Mouse (Mus musculus) E14TG2a.4 (cell line): ENCODE measurements around the gene Musk.

Experiments used
- H3K27me3 ChIP-seq: 2 replicates; pipeline ENCODE4 v1.6.1; 2014; ENCODE audit warnings: low read length, control low read depth; ENCODE audit not compliant: insufficient read depth
- H3K36me3 ChIP-seq: 2 replicates; pipeline ENCODE4 v1.6.1; 2014; ENCODE audit warnings: low read length, control low read depth; ENCODE audit not compliant: insufficient read depth
- H3K4me1 ChIP-seq: replicated peaks from 2 replicates; pipeline ENCODE4 v1.6.1; 2014; ENCODE audit warnings: low read depth, low read length, control low read depth
- H3K4me3 ChIP-seq: replicated peaks from 2 replicates; pipeline ENCODE4 v1.5.1; 2014; ENCODE audit warnings: mild to moderate bottlenecking, low read length
- H3K9me3 ChIP-seq: 2 replicates; pipeline ENCODE4 v1.6.1; 2014; ENCODE audit warnings: low read length, control low read depth
- CTCF ChIP-seq: conservative IDR thresholded peaks from 2 replicates; pipeline ENCODE4 v1.5.1; 2014; ENCODE audit warnings: low read length
- NANOG ChIP-seq: IDR thresholded peaks from 2 replicates; pipeline ENCODE4 v1.6.1; 2014; ENCODE audit warnings: borderline replicate concordance, low read length, mixed read lengths
- POU5F1 ChIP-seq: IDR thresholded peaks from 2 replicates; pipeline ENCODE4 v1.6.1; 2014; ENCODE audit warnings: low read length, borderline replicate concordance

The Musk gene

GRCm38 (mm10) chr4:58271504-58272162 lies 14.1 kb upstream of the Musk start:
- no peak for TF ChIP-seq NANOG
- no peak for TF ChIP-seq POU5F1
- TF ChIP-seq CTCF: no peak
- H3K4me1 ChIP-seq: no peaks in the 10 kb centered on the region
- H3K36me3 ChIP-seq: no peaks in the 10 kb centered on the region
- H3K9me3 ChIP-seq: peaks cover 12% of the 10 kb centered on the region
- H3K4me3 ChIP-seq: no peak overlapping the region
- H3K27me3 ChIP-seq: no peaks in the 10 kb centered on the region

GRCm38 (mm10) chr4:58275261-58275895 lies 10.4 kb upstream of the Musk start:
- Histone ChIP-seq H3K9me3 (peaks cover 21% of the 10 kb centered on the region), H3K4me1 (no peaks in the 10 kb centered on the region), H3K36me3 (no peaks in the 10 kb centered on the region), H3K27me3 (no peaks in the 10 kb centered on the region), H3K4me3 (no peak overlapping the region)
- no peak for TF ChIP-seq CTCF
- no peak for TF ChIP-seq POU5F1
- no peak for TF ChIP-seq NANOG

- TF ChIP-seq NANOG: no peak
- TF ChIP-seq CTCF: no peak
These were observed 7.4 kb upstream of the Musk start for GRCm38 (mm10) chr4:58278368-58278767.

GRCm38 (mm10) chr4:58280121-58280520 lies 5.6 kb upstream of the Musk start:
- Histone ChIP-seq H3K9me3 (peaks cover 42% of the 10 kb centered on the region), H3K27me3 (no peaks in the 10 kb centered on the region), H3K36me3 (no peaks in the 10 kb centered on the region), H3K4me3 (no peak overlapping the region), H3K4me1 (no peaks in the 10 kb centered on the region)
- no peak for TF ChIP-seq NANOG
- TF ChIP-seq CTCF: no peak
- TF ChIP-seq POU5F1: no peak

More at GRCm38 (mm10) chr4:58278368-58278767, 7.4 kb upstream of the Musk start:
- Histone ChIP-seq H3K4me3 (no peak overlapping the region), H3K36me3 (no peaks in the 10 kb centered on the region), H3K4me1 (no peaks in the 10 kb centered on the region), H3K9me3 (peaks cover 40% of the 10 kb centered on the region), H3K27me3 (no peaks in the 10 kb centered on the region)

GRCm38 (mm10) chr4:58286368-58287090 lies 769 bp downstream of the Musk start:
- H3K27me3 ChIP-seq: no peaks in the 10 kb centered on the region
- no peaks in the 10 kb centered on the region for H3K4me1 ChIP-seq
- peaks cover 19% of the 10 kb centered on the region for H3K9me3 ChIP-seq
- TF ChIP-seq POU5F1 (no peak), NANOG (no peak), CTCF (no peak)
- H3K36me3 ChIP-seq: no peaks in the 10 kb centered on the region
- H3K4me3 ChIP-seq: no peak overlapping the region

- no peaks in the 10 kb centered on the region for H3K36me3 ChIP-seq
- H3K4me3 ChIP-seq: no peak overlapping the region
- no peaks in the 10 kb centered on the region for H3K27me3 ChIP-seq
- no peak for TF ChIP-seq POU5F1
- no peak for TF ChIP-seq CTCF
- TF ChIP-seq NANOG: no peak
- H3K9me3 ChIP-seq: peaks cover 8% of the 10 kb centered on the region; the same call in 1 of the 2 replicates
- H3K4me1 ChIP-seq: no peaks in the 10 kb centered on the region
These were observed 3.0 kb downstream of the Musk start for GRCm38 (mm10) chr4:58288753-58289152.

GRCm38 (mm10) chr4:58291828-58292227 lies 6.1 kb downstream of the Musk start:
- Histone ChIP-seq H3K9me3 (no peaks in the 10 kb centered on the region), H3K27me3 (no peaks in the 10 kb centered on the region), H3K4me1 (no peaks in the 10 kb centered on the region), H3K4me3 (no peak overlapping the region), H3K36me3 (no peaks in the 10 kb centered on the region)
- no peak for TF ChIP-seq CTCF
- no peak for TF ChIP-seq POU5F1
- no peak for TF ChIP-seq NANOG

- no peak for TF ChIP-seq POU5F1
- no peak for TF ChIP-seq NANOG
- no peak for TF ChIP-seq CTCF
- Histone ChIP-seq H3K4me1 (no peaks in the 10 kb centered on the region), H3K27me3 (no peaks in the 10 kb centered on the region), H3K36me3 (no peaks in the 10 kb centered on the region), H3K9me3 (no peaks in the 10 kb centered on the region), H3K4me3 (no peak overlapping the region)
These were observed 7.3 kb downstream of the Musk start for GRCm38 (mm10) chr4:58293099-58293498.

- Histone ChIP-seq H3K4me1 (no peaks in the 10 kb centered on the region), H3K4me3 (no peak overlapping the region), H3K27me3 (no peaks in the 10 kb centered on the region), H3K36me3 (no peaks in the 10 kb centered on the region), H3K9me3 (no peaks in the 10 kb centered on the region)
- no peak for TF ChIP-seq POU5F1
- TF ChIP-seq NANOG: no peak
- TF ChIP-seq CTCF: no peak
These were observed 18.1 kb downstream of the Musk start for GRCm38 (mm10) chr4:58303862-58304261.
